Mouse (Mus musculus): Measurements from ENCODE around the gene Dhrs2. TPM values are rescaled to one million over a fixed set of nuclear protein-coding genes. Genes with fewer than 3 reads are reported as not detected.

Gene Dhrs2
- total RNA-seq (2021): not detected
- long read RNA-seq, experiment 1: 0 reads
- long read RNA-seq, experiment 2: 0 reads

GRCm38 (mm10) chr14:55221707-55222106, at the start of gene Dhrs2:
Gene Dhrs2 (plus strand): TSS chr14:55222007.
- DNase-seq (ENCODE audit: low spot score in 2 of 2): no peak

- DNase-seq (ENCODE audit: low spot score in 2 of 2): no peak
These were observed 47.6 kb upstream of the Dhrs2 start for GRCm38 (mm10) chr14:55174164-55174563.

- DNase-seq (ENCODE audit: low spot score in 2 of 2): peak in 1 of 2 experiments; percentile 42
These were observed 44.5 kb upstream of the Dhrs2 start for GRCm38 (mm10) chr14:55177274-55177673.

GRCm38 (mm10) chr14:55180951-55181350, 40.9 kb upstream of the Dhrs2 start:
- DNase-seq (ENCODE audit: low spot score in 2 of 2): no peak

- DNase-seq (ENCODE audit: low spot score in 2 of 2): no peak
These were observed 38.6 kb upstream of the Dhrs2 start for GRCm38 (mm10) chr14:55183231-55183630.

- no peak for DNase-seq (ENCODE audit: low spot score in 2 of 2)
These were observed 37.1 kb upstream of the Dhrs2 start for GRCm38 (mm10) chr14:55184640-55185145.

GRCm38 (mm10) chr14:55188491-55188890, 33.3 kb upstream of the Dhrs2 start:
- DNase-seq (ENCODE audit: low spot score in 2 of 2): peak; percentile 21 to 26

GRCm38 (mm10) chr14:55189351-55189769, 32.4 kb upstream of the Dhrs2 start:
- DNase-seq (ENCODE audit: low spot score in 2 of 2): peak; percentile 65 to 83

GRCm38 (mm10) chr14:55193354-55193753, 28.5 kb upstream of the Dhrs2 start:
- no peak for DNase-seq (ENCODE audit: low spot score in 2 of 2)

- DNase-seq (ENCODE audit: low spot score in 2 of 2): no peak
These were observed 27.8 kb upstream of the Dhrs2 start for GRCm38 (mm10) chr14:55193876-55194635.

GRCm38 (mm10) chr14:55194786-55195185, 27.0 kb upstream of the Dhrs2 start:
- DNase-seq (ENCODE audit: low spot score in 2 of 2): no peak

- no peak for DNase-seq (ENCODE audit: low spot score in 2 of 2)
These were observed 24.7 kb upstream of the Dhrs2 start for GRCm38 (mm10) chr14:55197121-55197520.

GRCm38 (mm10) chr14:55198187-55198586, 23.6 kb upstream of the Dhrs2 start:
- DNase-seq (ENCODE audit: low spot score in 2 of 2): no peak

- DNase-seq (ENCODE audit: low spot score in 2 of 2): no peak
These were observed 17.3 kb upstream of the Dhrs2 start for GRCm38 (mm10) chr14:55204544-55204943.

- DNase-seq (ENCODE audit: low spot score in 2 of 2): peak in 1 of 2 experiments; percentile 82
These were observed 16.6 kb upstream of the Dhrs2 start for GRCm38 (mm10) chr14:55205045-55205750.

GRCm38 (mm10) chr14:55208306-55208705, 13.5 kb upstream of the Dhrs2 start:
- DNase-seq (ENCODE audit: low spot score in 2 of 2): no peak

GRCm38 (mm10) chr14:55213621-55214020, 8.2 kb upstream of the Dhrs2 start:
- no peak for DNase-seq (ENCODE audit: low spot score in 2 of 2)

- DNase-seq (ENCODE audit: low spot score in 2 of 2): peak in 1 of 2 experiments; percentile 15
These were observed 7.3 kb upstream of the Dhrs2 start for GRCm38 (mm10) chr14:55214507-55214906.

GRCm38 (mm10) chr14:55223172-55223571, 1.4 kb downstream of the Dhrs2 start:
- peak; percentile 28 to 67 for DNase-seq (ENCODE audit: low spot score in 2 of 2)

GRCm38 (mm10) chr14:55234639-55235038, 12.8 kb downstream of the Dhrs2 start:
- no peak for DNase-seq (ENCODE audit: low spot score in 2 of 2)

GRCm38 (mm10) chr14:55236685-55237084, 14.9 kb downstream of the Dhrs2 start:
- no peak for DNase-seq (ENCODE audit: low spot score in 2 of 2)

- no peak for DNase-seq (ENCODE audit: low spot score in 2 of 2)
These were observed 20.9 kb downstream of the Dhrs2 start for GRCm38 (mm10) chr14:55242664-55243063.

Data from layer of hippocampus, postnatal 14 days (tissue).